Mouse (Mus musculus): ENCODE measurements around the gene Nudt6.

GRCm38 (mm10) chr3:37366381-37367053 lies 53.5 kb downstream of the Nudt6 start:
- TF ChIP-seq EP300 (IDR thresholded peaks at IDR 0.05; ENCODE audit: insufficient read depth, low read depth, low read length), result no peak
- no peak for TF ChIP-seq CTCF (IDR thresholded peaks at IDR 0.05; ENCODE audit: low read depth, low read length)
